Mouse (Mus musculus): ENCODE data around the gene Ccdc114. TPM values are rescaled to one million over a fixed set of nuclear protein-coding genes. Genes with fewer than 3 reads are reported as not detected.
"Not testable (repeated sequence)": the region's sequence is repeated elsewhere in the genome, so short reads cannot be mapped to it uniquely, and the experiment has no call there.

Ccdc114 gene
- 3.8 and 4.2 TPM in 2 replicates for polyA plus RNA-seq (2016; fragmentation: Nextera tagmentation; extraction: Ambion mirVana)

DNA sequence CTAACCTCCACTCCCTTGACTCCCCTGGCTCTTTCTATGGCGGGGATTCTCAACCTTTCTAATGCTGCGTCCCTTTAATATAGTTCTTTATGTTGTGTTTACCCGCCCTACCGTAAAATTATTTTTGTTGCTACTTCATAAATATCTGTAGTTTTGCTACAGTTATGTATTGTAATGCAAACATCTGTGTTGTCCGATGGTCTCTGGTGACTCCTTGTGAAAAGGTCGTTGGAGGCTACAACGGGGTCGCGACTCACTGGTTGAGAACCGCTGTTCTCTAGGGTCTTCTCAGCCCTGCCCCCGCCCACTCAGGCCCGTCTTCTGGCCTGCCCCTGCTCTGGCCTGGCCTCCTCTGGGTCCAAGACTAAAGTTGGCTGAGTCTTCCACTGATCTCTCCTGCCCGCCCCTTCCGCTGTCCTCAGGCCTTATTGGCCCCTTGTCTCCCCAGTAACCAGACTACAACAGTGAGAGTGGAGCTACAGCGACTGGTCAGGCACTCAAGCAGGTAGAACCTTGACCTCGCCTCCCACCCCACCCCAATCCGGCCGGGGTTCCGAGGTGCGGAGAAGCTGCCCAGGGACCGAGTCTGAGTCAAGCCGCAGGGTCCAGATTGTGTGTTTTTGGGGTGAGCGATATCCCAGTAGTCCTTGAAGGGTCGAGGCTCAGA lies at the start of gene Ccdc114:
Ccdc114 (plus strand) TSS at position 311 of the 667 bp plus-strand sequence.
- Histone ChIP-seq H3K9me3 (no peaks in the 10 kb centered on the region), H3K36me3 (peaks cover 3% of the 10 kb centered on the region; the same call in 1 of the 2 replicates), H3K4me1 (peaks cover 33% of the 10 kb centered on the region), H3K4me3 (peak within 1 kb of the TSS; percentile 34), H3K9ac (no peak within 1 kb of the TSS), H3K27ac (peak within 1 kb of the TSS; percentile 90), H3K27me3 (peaks cover 17% of the 10 kb centered on the region), H3K4me2 (replicated peaks) (peak within 1 kb of the TSS; percentile 52)
- 6% methylated on average over 24 of the region's 24 CpGs for WGBS
- ATAC-seq (ENCODE audit: insufficient number of reproducible peaks, insufficient read depth, low FRiP score, low TSS enrichment), result peak; percentile 39; the same call in 1 of the 2 replicates

DNA sequence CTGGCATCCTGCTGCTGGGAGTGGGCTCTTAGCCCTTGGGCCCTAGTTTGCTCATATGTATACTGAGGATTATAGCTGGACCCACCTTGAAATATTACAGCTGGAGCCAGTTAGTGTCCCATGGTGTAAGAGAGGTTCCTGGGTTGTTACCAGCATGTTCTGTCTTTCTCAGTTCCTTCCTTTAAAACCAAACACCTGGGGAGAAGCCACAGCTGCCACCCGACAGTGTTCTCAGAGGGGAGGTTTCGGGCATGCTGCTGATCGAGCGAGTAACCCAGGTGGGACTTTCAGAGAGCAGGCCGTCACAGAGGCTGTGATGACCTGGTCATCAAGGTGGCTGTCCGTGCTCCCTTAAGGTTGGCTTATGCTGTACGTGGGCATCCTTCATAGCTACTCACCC lies 47.0 kb upstream of the Ccdc114 start:
- Histone ChIP-seq H3K4me2 (replicated peaks) (no peak overlapping the region), H3K4me1 (peaks cover 17% of the 10 kb centered on the region), H3K27ac (no peak overlapping the region), H3K27me3 (peaks cover 2% of the 10 kb centered on the region), H3K36me3 (peaks cover 72% of the 10 kb centered on the region), H3K9me3 (no peaks in the 10 kb centered on the region), H3K9ac (no peak overlapping the region), H3K4me3 (no peak overlapping the region)
- no peak for ATAC-seq (ENCODE audit: insufficient number of reproducible peaks, insufficient read depth, low FRiP score, low TSS enrichment)
- WGBS, result 91% methylated on average over 7 of the region's 7 CpGs

- H3K9ac ChIP-seq; H3K9me3 ChIP-seq; H3K27ac ChIP-seq; H3K4me3 ChIP-seq; ATAC-seq (ENCODE audit: insufficient number of reproducible peaks, insufficient read depth, low FRiP score, low TSS enrichment); H3K4me2 ChIP-seq (replicated peaks); H3K27me3 ChIP-seq: not testable (repeated sequence)
- Histone ChIP-seq H3K36me3 (peaks cover 86% of the 10 kb centered on the region), H3K4me1 (peaks cover 17% of the 10 kb centered on the region)
- 83% methylated on average over 1 of the region's 1 CpGs for WGBS
Observed at GRCm38 (mm10) chr7:45878278-45878677, 45.6 kb upstream of the Ccdc114 start, which contains the start of gene Grin2d. Grin2d (minus strand) TSS chr7:45878378.

- Histone ChIP-seq H3K4me3 (no peak overlapping the region), H3K27me3 (no peaks in the 10 kb centered on the region), H3K27ac (no peak overlapping the region), H3K4me2 (replicated peaks) (no peak overlapping the region), H3K4me1 (no peaks in the 10 kb centered on the region), H3K9me3 (no peaks in the 10 kb centered on the region), H3K9ac (no peak overlapping the region), H3K36me3 (peaks cover 93% of the 10 kb centered on the region)
- no peak for ATAC-seq (ENCODE audit: insufficient number of reproducible peaks, insufficient read depth, low FRiP score, low TSS enrichment)
- 91% methylated on average over 4 of the region's 4 CpGs for WGBS
Observed at GRCm38 (mm10) chr7:45880531-45880930, 43.3 kb upstream of the Ccdc114 start.

DNA sequence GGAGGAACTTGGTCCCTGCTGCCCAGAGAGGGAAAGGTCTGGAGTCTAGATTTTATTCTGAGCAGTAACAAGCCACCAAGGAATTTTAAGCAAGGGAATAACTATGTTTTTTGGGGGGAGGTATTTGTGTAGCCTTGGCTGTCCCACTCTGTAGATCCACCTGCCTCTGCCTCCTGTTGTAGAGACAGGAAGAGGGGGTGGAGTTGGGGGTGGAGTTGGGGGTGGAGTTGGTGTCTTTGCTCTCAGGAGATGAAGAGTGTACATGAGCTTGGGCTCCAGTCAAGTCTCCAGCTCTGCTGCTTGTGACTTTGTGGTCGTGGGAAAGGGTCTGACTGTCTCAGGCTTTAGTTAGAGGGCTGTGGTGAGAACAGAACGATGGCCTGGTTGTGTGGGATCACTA lies 42.9 kb upstream of the Ccdc114 start:
- H3K27ac ChIP-seq, result no peak overlapping the region
- H3K4me2 ChIP-seq (replicated peaks), result no peak overlapping the region
- no peak overlapping the region for H3K4me3 ChIP-seq
- H3K36me3 ChIP-seq, result peaks cover 89% of the 10 kb centered on the region
- no peaks in the 10 kb centered on the region for H3K27me3 ChIP-seq
- no peak for ATAC-seq (ENCODE audit: insufficient number of reproducible peaks, insufficient read depth, low FRiP score, low TSS enrichment)
- H3K4me1 ChIP-seq, result no peaks in the 10 kb centered on the region
- H3K9me3 ChIP-seq, result no peaks in the 10 kb centered on the region
- 97% methylated on average over 2 of the region's 2 CpGs for WGBS
- H3K9ac ChIP-seq, result no peak overlapping the region

GRCm38 (mm10) chr7:45887246-45887645 lies 36.6 kb upstream of the Ccdc114 start:
- no peak for ATAC-seq (ENCODE audit: insufficient number of reproducible peaks, insufficient read depth, low FRiP score, low TSS enrichment)
- Histone ChIP-seq H3K4me2 (replicated peaks) (no peak overlapping the region), H3K4me3 (no peak overlapping the region), H3K36me3 (peaks cover 31% of the 10 kb centered on the region), H3K9me3 (no peaks in the 10 kb centered on the region), H3K9ac (no peak overlapping the region), H3K27me3 (no peaks in the 10 kb centered on the region), H3K27ac (no peak overlapping the region), H3K4me1 (no peaks in the 10 kb centered on the region)
- 62% methylated on average over 3 of the region's 3 CpGs for WGBS

- Histone ChIP-seq H3K9me3 (no peaks in the 10 kb centered on the region), H3K4me1 (peaks cover 4% of the 10 kb centered on the region; the same call in 1 of the 2 replicates), H3K9ac (no peak overlapping the region), H3K27me3 (no peaks in the 10 kb centered on the region), H3K36me3 (no peaks in the 10 kb centered on the region), H3K4me3 (no peak overlapping the region), H3K27ac (no peak overlapping the region), H3K4me2 (replicated peaks) (no peak overlapping the region)
- WGBS, result 89% methylated on average over 2 of the region's 2 CpGs
- no peak for ATAC-seq (ENCODE audit: insufficient number of reproducible peaks, insufficient read depth, low FRiP score, low TSS enrichment)
Observed at GRCm38 (mm10) chr7:45892651-45893050, 31.2 kb upstream of the Ccdc114 start.

DNA sequence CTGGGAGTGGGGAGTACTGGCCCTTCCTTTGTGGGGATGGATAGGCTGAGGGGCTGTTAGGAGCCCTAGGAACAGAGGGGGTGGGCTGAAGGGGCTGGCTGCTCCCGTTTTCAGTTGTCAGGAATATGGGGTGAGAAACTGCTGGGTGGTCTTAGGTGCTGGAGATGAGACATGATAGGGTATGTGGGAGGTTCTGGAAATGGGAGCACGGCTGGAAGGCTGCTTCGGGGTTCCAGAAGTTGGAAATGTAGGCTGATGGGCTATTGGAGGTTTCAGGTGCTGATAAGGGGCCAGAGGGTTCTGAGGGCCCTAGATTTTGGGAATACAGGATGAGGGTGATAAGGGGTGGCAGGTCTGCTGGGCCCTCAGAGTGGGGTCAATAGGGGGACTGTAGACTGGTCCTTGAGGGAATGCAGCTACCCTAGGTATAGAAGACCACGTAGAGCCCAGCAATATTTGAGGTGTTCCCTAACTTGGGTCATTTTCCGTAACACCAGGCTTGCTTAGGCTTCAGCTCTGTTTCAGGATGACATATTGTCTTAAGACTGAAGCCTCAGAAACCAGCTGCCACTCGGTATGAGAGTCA lies 27.8 kb upstream of the Ccdc114 start:
- peak; percentile 32 for ATAC-seq (ENCODE audit: insufficient number of reproducible peaks, insufficient read depth, low FRiP score, low TSS enrichment)
- Histone ChIP-seq H3K9ac (peak overlapping the region; percentile 27; the same call in 1 of the 2 replicates), H3K9me3 (no peaks in the 10 kb centered on the region), H3K27ac (peak overlapping the region; percentile 60; the same call in 1 of the 2 replicates), H3K4me1 (peaks cover 8% of the 10 kb centered on the region; the same call in 1 of the 2 replicates), H3K4me3 (0 out of 2 replicates have a peak overlapping the region, but pooled peaks have one; percentile 18), H3K4me2 (replicated peaks) (peak overlapping the region; percentile 43), H3K36me3 (no peaks in the 10 kb centered on the region), H3K27me3 (no peaks in the 10 kb centered on the region)
- 71% methylated on average over 6 of the region's 6 CpGs for WGBS

DNA sequence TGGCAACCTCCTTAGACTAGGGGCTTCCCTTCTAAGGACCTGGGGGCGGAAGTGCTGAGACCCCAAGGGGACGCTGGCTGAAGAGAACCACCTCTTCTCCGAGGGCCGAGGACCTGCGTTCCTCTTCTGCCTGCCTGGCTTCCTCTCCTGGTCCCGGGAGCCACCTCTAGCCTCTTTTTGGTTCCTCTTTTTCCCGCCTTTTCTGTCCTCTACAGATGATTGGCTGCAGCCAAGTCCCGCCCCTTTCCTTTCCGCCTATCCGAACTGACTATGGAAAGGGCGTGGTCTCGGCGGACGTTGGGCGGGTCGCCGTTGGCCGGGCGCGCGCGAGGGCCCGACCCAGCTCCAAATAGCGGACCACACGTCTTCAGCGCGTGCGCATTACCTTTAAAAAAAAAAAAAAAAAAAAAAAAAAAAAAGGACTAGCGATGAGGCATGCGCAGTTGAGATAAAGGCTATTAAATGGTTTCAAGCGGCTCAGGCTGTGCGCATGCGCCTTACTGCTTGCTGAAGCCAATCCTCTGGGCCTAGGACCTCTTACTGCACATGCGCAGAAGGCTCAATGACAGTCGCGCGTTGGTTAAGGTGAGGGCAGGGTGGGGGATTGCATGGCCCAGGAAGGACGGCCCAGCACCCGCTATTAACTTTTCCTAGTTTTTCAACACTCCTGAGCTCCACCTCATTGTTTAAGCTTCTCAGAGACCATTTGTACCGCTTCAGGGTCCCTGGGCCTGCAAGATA lies 27.2 kb upstream of the Ccdc114 start, which contains the start of the genes Syngr4 and Tmem143:
Syngr4 (minus strand) TSS at position 198 of the 741 bp plus-strand sequence.
Tmem143 (plus strand) TSS at position 425 of the 741 bp plus-strand sequence.
- WGBS, result 1% methylated on average over 40 of the region's 40 CpGs
- H3K36me3 ChIP-seq, result no peaks in the 10 kb centered on the region

DNA sequence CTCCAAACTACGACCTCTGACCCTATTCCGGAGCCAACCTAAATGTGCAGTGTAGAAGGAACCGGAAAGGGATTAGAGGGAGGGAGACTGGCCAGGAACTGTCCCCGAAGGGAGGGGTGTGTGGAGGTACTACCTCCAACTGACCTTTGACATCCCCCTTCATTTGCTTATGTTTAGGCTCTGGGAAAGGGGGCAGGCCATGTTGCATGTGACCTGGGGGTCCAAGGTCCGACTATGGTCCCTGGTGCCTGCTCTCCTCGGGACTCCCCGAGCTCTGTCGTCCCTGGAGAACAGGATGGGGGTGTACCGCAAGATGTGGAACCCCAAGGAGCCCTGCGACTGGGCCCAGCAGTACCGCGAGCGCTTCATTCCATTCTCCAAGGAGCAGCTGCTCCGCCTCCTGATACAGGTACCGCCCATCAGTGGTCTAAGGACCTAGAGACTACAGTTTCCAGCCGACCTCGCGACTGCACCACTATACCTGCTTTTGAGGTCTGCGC lies 26.6 kb upstream of the Ccdc114 start:
- H3K9me3 ChIP-seq, result no peaks in the 10 kb centered on the region
- H3K4me1 ChIP-seq, result peaks cover 8% of the 10 kb centered on the region; the same call in 1 of the 2 replicates
- peak overlapping the region; percentile 75 for H3K27ac ChIP-seq
- peak overlapping the region; percentile 53 for H3K4me3 ChIP-seq
- H3K27me3 ChIP-seq, result no peaks in the 10 kb centered on the region
- ATAC-seq (ENCODE audit: insufficient number of reproducible peaks, insufficient read depth, low FRiP score, low TSS enrichment), result peak; percentile 67
- under 1% methylated on average over 19 of the region's 19 CpGs for WGBS
- H3K36me3 ChIP-seq, result no peaks in the 10 kb centered on the region
- H3K9ac ChIP-seq, result peak overlapping the region; percentile 56
- H3K4me2 ChIP-seq (replicated peaks), result peak overlapping the region; percentile 81

More for the DNA sequence above, 27.2 kb upstream of the Ccdc114 start, which contains the start of the genes Syngr4 and Tmem143:
- H3K9ac ChIP-seq, result peak within 1 kb of the TSS; percentile 56
- peaks cover 8% of the 10 kb centered on the region; the same call in 1 of the 2 replicates for H3K4me1 ChIP-seq
- peak; percentile 81 for ATAC-seq (ENCODE audit: insufficient number of reproducible peaks, insufficient read depth, low FRiP score, low TSS enrichment)
- H3K27me3 ChIP-seq, result no peaks in the 10 kb centered on the region
- H3K9me3 ChIP-seq, result no peaks in the 10 kb centered on the region
- H3K4me3 ChIP-seq, result peak within 1 kb of the TSS; percentile 53
- peak within 1 kb of the TSS; percentile 81 for H3K4me2 ChIP-seq (replicated peaks)
- H3K27ac ChIP-seq, result peak within 1 kb of the TSS; percentile 75

GRCm38 (mm10) chr7:45898125-45898524 lies 25.7 kb upstream of the Ccdc114 start:
- peak overlapping the region; percentile 81 for H3K4me2 ChIP-seq (replicated peaks)
- 62% methylated on average over 4 of the region's 4 CpGs for WGBS
- not testable (repeated sequence) for H3K36me3 ChIP-seq

More at GRCm38 (mm10) chr7:45898125-45898524, 25.7 kb upstream of the Ccdc114 start:
- H3K27ac ChIP-seq; H3K9ac ChIP-seq; H3K4me1 ChIP-seq; H3K27me3 ChIP-seq; H3K4me3 ChIP-seq; H3K9me3 ChIP-seq; ATAC-seq (ENCODE audit: insufficient number of reproducible peaks, insufficient read depth, low FRiP score, low TSS enrichment): not testable (repeated sequence)
